Mouse (Mus musculus): ENCODE measurements around the gene Vezf1. TPM values are rescaled to one million over a fixed set of nuclear protein-coding genes. Genes with fewer than 3 reads are reported as not detected.

Vezf1 gene
- polyA plus RNA-seq, 1 experiment from 2014 or later, result 35.6 TPM

DNA sequence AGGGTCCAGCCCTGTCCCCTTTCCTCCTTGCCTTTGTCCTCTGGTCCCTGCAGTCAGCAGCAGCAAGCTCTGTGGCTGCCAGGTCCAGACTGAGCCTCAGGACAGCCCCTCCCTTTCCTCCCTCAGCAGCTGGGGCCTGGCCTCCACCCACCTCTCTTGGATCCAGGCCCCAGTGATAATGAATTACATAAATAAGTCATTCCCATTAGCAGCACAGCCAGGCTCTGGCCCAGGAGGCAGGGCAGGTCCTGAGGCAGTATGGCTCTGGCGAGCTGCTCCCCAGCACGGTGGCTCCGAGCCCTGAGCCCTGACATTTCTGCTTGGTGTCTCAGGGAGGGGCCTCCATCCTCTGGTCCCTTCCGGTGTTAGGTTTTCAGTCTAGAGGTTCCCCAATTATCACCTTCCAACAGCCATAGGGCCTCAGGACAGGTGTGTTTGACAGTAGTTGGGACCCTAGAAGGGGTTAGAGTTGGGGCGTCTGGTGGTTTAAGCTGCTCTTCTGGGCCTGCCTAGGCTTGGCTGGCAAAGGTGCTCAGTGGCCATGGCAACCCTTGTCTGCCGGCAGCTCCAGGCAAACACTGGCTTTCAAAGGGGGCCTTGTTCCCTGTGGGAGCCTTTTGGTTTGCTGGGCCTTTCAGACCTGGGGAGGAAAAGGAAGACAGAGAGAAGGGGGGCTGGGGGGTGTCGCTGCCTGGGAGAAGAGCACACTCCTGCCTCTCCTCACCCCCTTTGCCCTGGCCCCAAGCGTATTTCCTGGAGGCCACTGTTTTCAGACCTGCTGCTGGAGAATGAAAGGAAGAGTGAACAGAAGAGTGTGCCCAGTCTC is 51.0 kb downstream of the Vezf1 start:
- Histone ChIP-seq H3K9me3 (no peaks in the 10 kb centered on the region), H3K36me3 (no peaks in the 10 kb centered on the region), H3K27me3 (no peaks in the 10 kb centered on the region), H3K4me3 (no peak overlapping the region), H3K4me1 (peaks cover 64% of the 10 kb centered on the region), H3K9ac (no peak overlapping the region), H3K27ac (peak overlapping the region; percentile 87), H3K4me2 (peak overlapping the region; percentile 27)
- WGBS, result 16% methylated on average over 8 of the region's 8 CpGs
- ATAC-seq (ENCODE audit: insufficient number of reproducible peaks, low FRiP score, low TSS enrichment, low read depth), result peak; percentile 73

DNA sequence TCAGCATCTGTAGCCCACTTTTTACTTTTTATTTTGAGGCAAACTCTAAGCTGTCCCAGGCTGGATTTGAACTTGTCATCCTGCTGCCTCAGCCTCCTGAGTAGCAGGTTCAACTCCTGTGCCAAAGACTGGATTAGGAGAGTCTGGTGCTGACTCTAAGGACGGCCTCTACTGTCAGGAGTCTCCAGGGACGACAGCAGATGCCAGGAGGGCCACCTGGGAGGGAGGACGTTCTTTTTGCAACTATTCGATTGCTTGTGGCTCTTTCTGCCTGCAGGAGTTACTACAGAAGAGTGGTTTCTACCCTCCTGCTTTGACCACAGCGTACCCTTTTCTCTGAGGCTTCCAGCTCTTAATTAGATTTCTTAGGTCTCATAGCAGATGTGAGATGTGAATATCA is 54.5 kb downstream of the Vezf1 start:
- no peak overlapping the region for H3K9ac ChIP-seq
- H3K4me2 ChIP-seq, result no peak overlapping the region
- H3K36me3 ChIP-seq, result no peaks in the 10 kb centered on the region
- ATAC-seq (ENCODE audit: insufficient number of reproducible peaks, low FRiP score, low TSS enrichment, low read depth), result no peak
- H3K4me3 ChIP-seq, result no peak overlapping the region
- H3K27me3 ChIP-seq, result no peaks in the 10 kb centered on the region
- 53% methylated on average over 5 of the region's 5 CpGs for WGBS
- peak overlapping the region; percentile 3; the same call in 1 of the 2 replicates for H3K27ac ChIP-seq
- peaks cover 46% of the 10 kb centered on the region for H3K4me1 ChIP-seq
- H3K9me3 ChIP-seq, result no peaks in the 10 kb centered on the region

DNA sequence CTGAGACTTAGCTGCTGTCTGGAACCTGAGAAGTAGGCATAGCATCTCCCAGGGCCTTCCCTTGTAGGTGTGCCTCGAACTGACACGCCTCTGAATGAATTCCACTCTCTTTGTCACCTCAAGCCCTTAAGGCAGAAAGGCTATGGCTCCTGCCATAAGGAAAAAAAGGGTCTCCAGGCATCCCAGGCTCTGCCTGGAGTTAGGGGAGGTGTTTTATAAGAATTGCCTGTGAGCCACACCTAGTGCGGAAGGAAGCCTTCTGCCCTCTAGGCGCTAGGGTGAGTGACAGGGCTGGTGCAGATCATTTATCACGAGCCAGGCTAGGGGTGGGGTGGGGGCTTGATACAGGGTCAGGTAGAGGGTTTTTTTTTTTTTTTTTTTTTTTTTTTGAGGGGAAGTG is 54.9 kb downstream of the Vezf1 start:
- Histone ChIP-seq H3K4me1 (peaks cover 41% of the 10 kb centered on the region), H3K27me3 (no peaks in the 10 kb centered on the region), H3K4me3 (no peak overlapping the region), H3K4me2 (no peak overlapping the region), H3K36me3 (no peaks in the 10 kb centered on the region), H3K9ac (no peak overlapping the region), H3K27ac (peak overlapping the region; percentile 3), H3K9me3 (no peaks in the 10 kb centered on the region)
- ATAC-seq (ENCODE audit: insufficient number of reproducible peaks, low FRiP score, low TSS enrichment, low read depth), result no peak
- WGBS, result 54% methylated on average over 5 of the region's 5 CpGs

DNA sequence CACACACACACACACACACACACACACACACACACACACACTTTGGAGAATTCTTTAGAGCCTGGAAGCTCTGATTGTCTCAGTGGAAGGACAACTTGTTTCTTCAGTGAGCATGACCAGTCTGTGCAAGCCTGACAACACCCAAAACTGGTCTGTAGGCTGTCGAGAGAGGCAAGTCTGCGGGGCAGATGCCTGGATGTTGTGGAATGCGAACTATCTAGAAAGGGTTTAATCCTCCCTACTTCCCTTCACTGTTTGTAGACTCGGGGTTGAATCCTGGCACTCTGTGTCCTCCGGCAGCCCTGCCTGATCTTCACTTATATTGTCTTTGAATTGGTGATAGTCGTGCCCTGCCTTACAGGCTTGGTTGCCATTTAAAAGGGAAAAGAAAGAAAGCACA is 55.7 kb downstream of the Vezf1 start:
- ATAC-seq (ENCODE audit: insufficient number of reproducible peaks, low FRiP score, low TSS enrichment, low read depth), result no peak
- 25% methylated on average over 6 of the region's 6 CpGs for WGBS
- no peak overlapping the region for H3K4me2 ChIP-seq
- no peak overlapping the region for H3K9ac ChIP-seq
- H3K36me3 ChIP-seq, result no peaks in the 10 kb centered on the region
- H3K27me3 ChIP-seq, result no peaks in the 10 kb centered on the region
- no peak overlapping the region for H3K4me3 ChIP-seq
- peaks cover 34% of the 10 kb centered on the region for H3K4me1 ChIP-seq
- no peaks in the 10 kb centered on the region for H3K9me3 ChIP-seq
- peak overlapping the region; percentile 66 for H3K27ac ChIP-seq

DNA sequence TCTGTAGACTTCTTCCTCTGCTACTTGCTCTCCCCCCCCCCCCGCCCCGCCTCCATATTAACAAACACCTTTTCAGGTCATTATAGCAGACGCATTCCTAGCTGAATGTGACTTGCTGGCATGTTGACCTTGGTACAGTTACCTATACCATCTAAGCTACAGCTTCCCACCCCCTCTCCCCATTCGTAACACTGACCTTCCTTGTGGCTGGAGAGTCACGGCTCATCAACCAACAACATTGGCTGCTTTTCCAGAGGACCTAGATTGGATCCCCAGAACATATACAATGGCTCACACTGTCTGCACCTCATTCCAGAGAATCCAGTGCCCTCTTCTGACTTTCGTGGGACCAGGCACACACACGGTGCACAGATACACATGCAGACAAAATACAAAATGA is 57.4 kb downstream of the Vezf1 start:
- Histone ChIP-seq H3K4me2 (no peak overlapping the region), H3K27me3 (no peaks in the 10 kb centered on the region), H3K9ac (no peak overlapping the region), H3K9me3 (no peaks in the 10 kb centered on the region), H3K27ac (no peak overlapping the region), H3K4me3 (no peak overlapping the region), H3K4me1 (peaks cover 23% of the 10 kb centered on the region), H3K36me3 (no peaks in the 10 kb centered on the region)
- ATAC-seq (ENCODE audit: insufficient number of reproducible peaks, low FRiP score, low TSS enrichment, low read depth), result no peak
- WGBS, result 76% methylated on average over 6 of the region's 7 CpGs

DNA sequence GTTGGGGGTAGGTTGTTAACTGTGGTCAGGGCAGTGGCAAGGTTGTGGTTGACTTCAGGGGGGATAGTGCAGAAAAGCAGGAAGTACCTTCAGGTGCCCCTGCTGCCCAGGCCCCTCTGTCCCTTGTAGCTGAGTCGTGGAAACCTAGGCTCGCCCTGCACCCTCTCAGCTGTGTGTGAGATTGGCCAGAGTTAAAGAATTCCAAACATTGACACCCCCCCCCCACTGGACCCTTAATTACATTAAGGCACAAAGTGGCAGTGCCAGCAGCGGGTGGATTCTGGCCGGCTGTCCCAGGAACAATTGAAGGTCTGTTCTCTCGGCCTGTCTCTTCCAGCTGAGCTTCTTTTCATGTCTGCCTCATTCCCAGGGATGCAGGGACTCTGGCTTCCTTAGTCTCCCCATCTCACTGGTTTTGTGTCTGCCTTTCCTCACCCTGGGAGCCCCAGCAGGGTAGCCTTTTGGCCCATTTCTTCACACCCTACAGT is 58.3 kb downstream of the Vezf1 start:
- Histone ChIP-seq H3K9me3 (no peaks in the 10 kb centered on the region), H3K9ac (no peak overlapping the region), H3K4me1 (peaks cover 29% of the 10 kb centered on the region), H3K36me3 (no peaks in the 10 kb centered on the region), H3K27ac (no peak overlapping the region), H3K4me3 (no peak overlapping the region), H3K27me3 (no peaks in the 10 kb centered on the region), H3K4me2 (no peak overlapping the region)
- 29% methylated on average over 5 of the region's 5 CpGs for WGBS
- ATAC-seq (ENCODE audit: insufficient number of reproducible peaks, low FRiP score, low TSS enrichment, low read depth), result no peak

DNA sequence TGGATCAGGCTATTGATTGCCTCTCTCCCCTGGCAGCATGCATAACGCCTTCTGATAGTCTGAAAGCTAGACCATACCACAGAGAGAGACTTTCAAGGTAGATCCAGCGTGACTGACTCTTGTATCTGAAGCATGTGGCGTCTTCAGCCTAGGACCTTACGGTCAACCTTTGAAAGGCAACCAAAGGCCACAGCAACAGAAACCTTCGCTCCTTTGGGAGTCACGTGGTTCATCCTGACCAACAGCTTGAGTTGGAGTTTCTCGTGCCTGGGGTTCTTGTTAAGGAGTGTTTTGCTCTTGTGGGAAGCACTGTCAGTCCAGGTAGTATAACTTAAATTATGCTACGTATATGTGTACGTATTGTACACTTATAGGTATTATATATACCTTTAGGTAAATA is 60.4 kb downstream of the Vezf1 start:
- ATAC-seq (ENCODE audit: insufficient number of reproducible peaks, low FRiP score, low TSS enrichment, low read depth), result no peak
- H3K9ac ChIP-seq, result no peak overlapping the region
- 95% methylated on average over 9 of the region's 9 CpGs for WGBS

DNA sequence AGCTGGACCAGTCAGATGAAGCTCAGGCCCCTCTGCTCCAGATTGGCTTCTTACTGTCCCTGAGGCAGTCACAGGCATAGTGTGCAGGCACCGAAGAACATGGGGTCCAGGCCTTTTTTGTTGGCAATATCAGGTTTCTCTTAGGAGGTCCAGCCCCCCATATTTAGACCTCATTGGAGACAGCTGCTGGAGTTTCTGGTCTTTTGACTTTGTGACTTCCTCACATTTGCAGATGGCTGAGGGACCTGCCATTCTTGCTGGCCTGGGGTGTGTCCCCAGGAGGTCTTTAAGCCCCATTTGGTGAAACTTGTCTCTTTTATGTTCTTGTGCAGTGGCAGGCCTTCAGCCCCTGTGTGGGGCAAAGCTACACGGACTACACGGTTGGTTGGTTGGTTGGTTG is 61.2 kb downstream of the Vezf1 start:
- no peak overlapping the region for H3K4me2 ChIP-seq
- no peak overlapping the region for H3K9ac ChIP-seq
- no peak overlapping the region for H3K4me3 ChIP-seq
- WGBS, result 68% methylated on average over 3 of the region's 3 CpGs
- peaks cover 29% of the 10 kb centered on the region for H3K4me1 ChIP-seq
- no peaks in the 10 kb centered on the region for H3K27me3 ChIP-seq
- no peaks in the 10 kb centered on the region for H3K36me3 ChIP-seq
- ATAC-seq (ENCODE audit: insufficient number of reproducible peaks, low FRiP score, low TSS enrichment, low read depth), result no peak
- H3K27ac ChIP-seq, result no peak overlapping the region
- H3K9me3 ChIP-seq, result no peaks in the 10 kb centered on the region

More for the DNA sequence above, 60.4 kb downstream of the Vezf1 start:
- Histone ChIP-seq H3K36me3 (no peaks in the 10 kb centered on the region), H3K27me3 (no peaks in the 10 kb centered on the region), H3K27ac (no peak overlapping the region), H3K4me1 (peaks cover 34% of the 10 kb centered on the region), H3K4me2 (no peak overlapping the region), H3K4me3 (no peak overlapping the region), H3K9me3 (no peaks in the 10 kb centered on the region)

DNA sequence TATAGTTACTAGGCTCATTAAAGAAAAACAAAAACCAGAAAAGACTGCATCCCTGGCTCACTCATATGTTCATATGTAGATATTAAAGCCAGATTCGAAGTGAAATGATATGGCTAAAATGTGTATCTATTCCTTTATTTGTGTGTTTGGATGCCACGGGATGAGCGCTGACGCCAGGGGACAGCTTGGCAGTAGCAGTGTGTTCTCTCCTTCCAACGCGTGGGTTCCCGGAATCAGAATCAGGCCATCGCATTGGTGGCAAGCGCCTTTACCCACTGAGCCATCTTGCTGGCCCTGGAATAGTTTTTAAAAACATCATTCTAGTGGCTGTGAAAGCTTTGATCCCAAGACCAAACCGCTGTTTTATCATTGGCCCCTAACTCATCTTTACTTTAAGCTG is 61.9 kb downstream of the Vezf1 start:
- 94% methylated on average over 10 of the region's 10 CpGs for WGBS
- Histone ChIP-seq H3K27me3 (no peaks in the 10 kb centered on the region), H3K9me3 (no peaks in the 10 kb centered on the region), H3K36me3 (no peaks in the 10 kb centered on the region), H3K4me3 (no peak overlapping the region), H3K4me2 (no peak overlapping the region), H3K4me1 (peaks cover 31% of the 10 kb centered on the region), H3K27ac (no peak overlapping the region), H3K9ac (no peak overlapping the region)
- ATAC-seq (ENCODE audit: insufficient number of reproducible peaks, low FRiP score, low TSS enrichment, low read depth), result no peak

DNA sequence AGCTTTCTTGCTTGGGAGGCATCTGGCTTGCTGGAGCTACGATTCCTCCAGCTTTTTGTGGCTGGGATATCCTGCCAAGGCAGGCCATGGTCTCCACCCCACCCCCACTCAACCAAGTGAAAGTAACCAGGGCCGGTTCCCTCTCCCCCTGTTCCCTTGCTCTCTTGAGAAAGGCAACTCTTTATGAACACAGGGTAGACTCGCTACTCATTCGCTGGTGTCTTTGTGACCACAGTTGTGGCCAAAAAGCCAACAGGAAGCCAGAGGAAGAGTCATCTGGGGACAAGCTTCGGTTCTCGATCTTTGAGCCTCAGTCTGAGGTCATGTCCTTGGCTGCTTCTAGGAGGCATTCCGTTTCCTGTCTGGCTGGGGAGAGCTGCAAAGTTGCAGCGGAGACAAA is 63.8 kb downstream of the Vezf1 start:
- Histone ChIP-seq H3K4me2 (peak overlapping the region; percentile 22; the same call in 1 of the 2 replicates), H3K9ac (no peak overlapping the region), H3K4me3 (no peak overlapping the region), H3K4me1 (peaks cover 29% of the 10 kb centered on the region), H3K36me3 (no peaks in the 10 kb centered on the region), H3K9me3 (no peaks in the 10 kb centered on the region), H3K27ac (peak overlapping the region; percentile 74), H3K27me3 (no peaks in the 10 kb centered on the region)
- 0 out of 2 replicates have a peak, but pooled peaks have one; percentile 26 for ATAC-seq (ENCODE audit: insufficient number of reproducible peaks, low FRiP score, low TSS enrichment, low read depth)
- WGBS, result 36% methylated on average over 8 of the region's 8 CpGs

Data from limb, embryonic 15.5 days (tissue).